Mouse (Mus musculus): ENCODE results near the gene Atp7b. TPM values are rescaled to one million over a fixed set of nuclear protein-coding genes. Genes with fewer than 3 reads are reported as not detected.

Atp7b gene
- polyA plus RNA-seq (2016; fragmentation: Nextera tagmentation; extraction: Ambion mirVana), result 2.3 and 2.7 TPM in 2 replicates

DNA sequence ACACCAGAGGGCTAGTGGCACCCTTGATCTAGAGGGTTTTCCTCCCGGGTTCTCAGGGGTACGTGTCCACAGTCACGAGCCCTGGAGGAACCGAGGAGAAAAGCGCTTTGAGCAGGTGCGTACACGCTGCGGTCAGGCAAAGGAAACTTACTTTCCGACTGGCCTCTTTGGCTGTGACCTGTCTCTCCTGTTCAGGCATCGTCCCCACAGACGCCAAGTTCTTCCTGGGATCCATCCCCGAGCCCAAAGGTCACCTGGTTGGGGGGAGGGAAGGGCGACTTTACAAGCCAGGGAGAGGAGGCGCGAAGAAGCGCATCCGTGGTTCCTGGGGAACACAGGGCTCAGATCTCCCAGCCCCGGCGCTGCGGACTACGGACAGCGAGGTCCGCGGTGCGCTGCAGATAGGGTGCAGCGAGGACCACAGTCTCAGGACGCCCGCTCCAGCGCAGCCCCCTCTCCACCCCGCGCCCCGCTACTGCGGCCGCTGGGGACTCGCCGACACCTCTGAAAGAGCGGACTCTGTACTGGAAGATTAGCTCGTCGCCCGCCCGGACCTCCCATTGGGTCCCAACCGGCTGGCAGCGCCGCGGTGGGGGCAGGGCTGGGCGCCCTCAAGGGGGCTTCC, at the start of gene Atp7b:
Gene Atp7b (minus strand): TSS at position 485 of the 625 bp plus-strand sequence.
- Histone ChIP-seq H3K36me3 (replicated peaks) (peaks cover 32% of the 10 kb centered on the region), H3K4me3 (peak within 1 kb of the TSS; percentile 72), H3K27ac (peak within 1 kb of the TSS; percentile 86), H3K4me1 (peaks cover 24% of the 10 kb centered on the region), H3K9me3 (no peaks in the 10 kb centered on the region), H3K27me3 (ENCODE audit: poor library complexity, severe bottlenecking) (peaks cover 31% of the 10 kb centered on the region)
- under 1% methylated on average over 45 of the region's 46 CpGs for WGBS
- DNase-seq (ENCODE audit: extremely low spot score, low spot score), result no peak

DNA sequence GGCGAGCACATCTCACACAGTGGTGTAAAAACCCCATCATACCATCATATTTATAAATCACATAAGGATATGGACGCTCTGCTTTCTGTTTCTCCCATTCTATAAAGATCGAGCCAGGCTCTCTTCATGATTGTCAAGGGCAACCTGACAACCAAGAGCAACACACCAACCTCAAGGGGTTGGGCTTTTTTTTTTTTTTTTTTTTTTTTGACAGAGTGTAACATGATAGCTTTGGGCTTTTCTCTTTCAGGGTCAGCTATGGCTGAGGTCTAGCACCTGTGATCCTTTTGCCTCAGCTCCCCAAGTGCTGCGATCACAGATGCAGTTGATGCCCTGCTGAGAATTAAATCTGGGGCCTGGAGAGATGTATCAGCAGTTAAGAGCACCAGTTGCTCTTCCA, 46.9 kb upstream of the Atp7b start:
- WGBS, result 79% methylated on average over 4 of the region's 4 CpGs
- no peak overlapping the region for H3K4me3 ChIP-seq

DNA sequence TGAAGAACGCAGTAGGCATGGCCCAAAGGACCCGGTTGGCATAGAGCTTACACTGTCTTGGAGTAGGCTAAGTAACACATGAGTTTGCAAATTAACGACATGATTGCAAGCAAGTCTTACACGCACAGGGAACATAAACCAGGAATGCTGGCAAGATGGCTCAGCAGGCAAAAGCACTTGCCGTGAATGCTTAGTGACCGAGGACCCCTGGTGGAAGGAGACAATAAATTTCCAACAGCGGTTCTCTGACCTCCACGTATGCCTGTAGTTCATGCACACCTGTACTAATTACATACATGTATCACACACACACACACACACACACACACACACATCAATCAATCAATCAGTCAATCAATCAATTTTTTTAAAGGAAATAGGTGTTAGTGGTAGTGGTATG, 31.5 kb upstream of the Atp7b start:
- no peaks in the 10 kb centered on the region for H3K27me3 ChIP-seq (ENCODE audit: poor library complexity, severe bottlenecking)
- no peak overlapping the region for H3K27ac ChIP-seq
- DNase-seq (ENCODE audit: extremely low spot score, low spot score), result peak; percentile 16
- H3K4me3 ChIP-seq, result no peak overlapping the region
- H3K36me3 ChIP-seq (replicated peaks), result no peaks in the 10 kb centered on the region
- WGBS, result 54% methylated on average over 8 of the region's 8 CpGs
- H3K4me1 ChIP-seq, result no peaks in the 10 kb centered on the region
- no peaks in the 10 kb centered on the region for H3K9me3 ChIP-seq

More for the DNA sequence above, 46.9 kb upstream of the Atp7b start:
- no peak for DNase-seq (ENCODE audit: extremely low spot score, low spot score)
- no peaks in the 10 kb centered on the region for H3K36me3 ChIP-seq (replicated peaks)
- no peaks in the 10 kb centered on the region for H3K9me3 ChIP-seq
- H3K27me3 ChIP-seq (ENCODE audit: poor library complexity, severe bottlenecking), result no peaks in the 10 kb centered on the region
- no peak overlapping the region for H3K27ac ChIP-seq
- no peaks in the 10 kb centered on the region for H3K4me1 ChIP-seq

DNA sequence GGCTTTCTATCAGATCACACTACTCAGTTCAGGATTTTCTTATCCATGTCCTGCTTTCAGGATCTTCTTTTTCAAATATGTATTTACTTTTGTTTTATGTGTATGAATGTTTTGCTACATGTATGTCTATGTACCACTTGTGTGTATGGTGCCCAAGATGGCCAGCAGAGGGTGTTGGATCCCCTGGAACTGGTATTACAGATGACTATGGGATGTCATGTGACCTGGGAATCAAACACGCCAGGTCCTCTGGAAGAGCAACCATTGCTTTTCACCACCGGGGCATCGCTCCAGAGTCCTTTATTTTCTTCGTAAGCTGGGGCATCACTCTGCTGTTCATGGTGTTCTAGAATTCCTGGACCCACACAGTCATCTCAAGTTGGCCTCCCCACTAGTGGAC, 29.1 kb upstream of the Atp7b start:
- 92% methylated on average over 4 of the region's 4 CpGs for WGBS
- no peak for DNase-seq (ENCODE audit: extremely low spot score, low spot score)

DNA sequence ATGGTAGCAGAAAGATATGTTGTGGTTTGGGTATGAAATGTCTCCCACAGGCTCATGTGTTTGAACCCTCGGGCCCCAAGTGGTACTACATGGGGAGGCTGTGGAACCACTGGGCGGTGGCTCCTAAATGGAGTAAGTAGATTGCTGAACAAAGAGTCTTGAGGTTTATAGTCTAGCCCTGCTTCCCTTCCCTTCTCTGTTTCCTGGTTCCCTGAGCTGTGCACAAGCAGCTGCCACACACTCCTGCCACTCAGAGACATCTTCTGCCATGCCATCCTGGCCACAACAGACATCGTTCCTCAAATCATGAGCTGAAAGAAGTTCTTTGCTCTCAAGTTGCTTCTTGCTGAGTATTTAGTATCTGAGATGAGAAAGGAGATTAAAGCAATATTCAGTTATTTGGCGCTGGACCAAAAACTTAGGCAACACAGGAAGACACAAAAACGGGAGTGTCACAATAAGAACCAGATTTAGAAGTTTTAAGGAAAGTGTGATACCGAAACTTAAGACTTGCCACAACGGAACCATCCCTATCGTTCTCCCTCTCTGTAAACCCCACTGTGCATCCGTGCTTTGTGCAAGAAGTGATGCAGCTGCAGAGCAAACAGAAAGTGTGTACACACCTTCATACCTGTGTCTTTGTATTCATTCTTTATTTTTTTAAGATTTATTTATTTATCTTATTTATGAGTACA, 19.4 kb upstream of the Atp7b start:
- WGBS, result 89% methylated on average over 9 of the region's 9 CpGs
- no peak for DNase-seq (ENCODE audit: extremely low spot score, low spot score)
- H3K27ac ChIP-seq, result no peak overlapping the region

More for the DNA sequence above, 29.1 kb upstream of the Atp7b start:
- Histone ChIP-seq H3K4me3 (no peak overlapping the region), H3K36me3 (replicated peaks) (no peaks in the 10 kb centered on the region), H3K4me1 (no peaks in the 10 kb centered on the region), H3K9me3 (no peaks in the 10 kb centered on the region), H3K27me3 (ENCODE audit: poor library complexity, severe bottlenecking) (no peaks in the 10 kb centered on the region), H3K27ac (no peak overlapping the region)

DNA sequence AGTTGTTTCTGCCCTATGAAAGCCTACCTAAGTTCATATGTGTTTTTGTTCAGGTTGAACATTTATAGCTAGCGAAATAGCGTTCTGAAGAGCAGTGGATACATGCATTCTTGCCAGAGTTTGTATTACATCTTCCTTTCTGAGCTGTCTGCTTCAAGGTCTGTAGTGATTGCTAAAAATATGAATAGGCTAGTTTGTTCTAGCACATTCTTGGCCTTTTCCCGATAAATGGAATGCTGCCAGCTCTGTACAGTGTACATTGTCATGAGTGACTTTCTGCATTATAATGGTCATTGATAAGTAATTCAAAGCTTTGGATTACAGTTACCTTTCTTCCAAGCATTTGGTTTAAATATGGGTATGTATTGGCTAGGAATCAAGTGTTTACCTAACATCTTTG, 1.0 kb upstream of the Atp7b start:
- H3K36me3 ChIP-seq (replicated peaks), result peaks cover 43% of the 10 kb centered on the region
- no peak for DNase-seq (ENCODE audit: extremely low spot score, low spot score)
- peaks cover 24% of the 10 kb centered on the region for H3K4me1 ChIP-seq
- 15% methylated on average over 3 of the region's 3 CpGs for WGBS
- H3K27me3 ChIP-seq (ENCODE audit: poor library complexity, severe bottlenecking), result peaks cover 31% of the 10 kb centered on the region
- H3K9me3 ChIP-seq, result peaks cover 7% of the 10 kb centered on the region; the same call in 1 of the 2 replicates
- H3K27ac ChIP-seq, result peak overlapping the region; percentile 86; the same call in 1 of the 2 replicates
- H3K4me3 ChIP-seq, result peak overlapping the region; percentile 72

More for the DNA sequence above, 19.4 kb upstream of the Atp7b start:
- no peaks in the 10 kb centered on the region for H3K9me3 ChIP-seq
- no peaks in the 10 kb centered on the region for H3K36me3 ChIP-seq (replicated peaks)
- H3K27me3 ChIP-seq (ENCODE audit: poor library complexity, severe bottlenecking), result no peaks in the 10 kb centered on the region
- no peak overlapping the region for H3K4me3 ChIP-seq
- no peaks in the 10 kb centered on the region for H3K4me1 ChIP-seq

DNA sequence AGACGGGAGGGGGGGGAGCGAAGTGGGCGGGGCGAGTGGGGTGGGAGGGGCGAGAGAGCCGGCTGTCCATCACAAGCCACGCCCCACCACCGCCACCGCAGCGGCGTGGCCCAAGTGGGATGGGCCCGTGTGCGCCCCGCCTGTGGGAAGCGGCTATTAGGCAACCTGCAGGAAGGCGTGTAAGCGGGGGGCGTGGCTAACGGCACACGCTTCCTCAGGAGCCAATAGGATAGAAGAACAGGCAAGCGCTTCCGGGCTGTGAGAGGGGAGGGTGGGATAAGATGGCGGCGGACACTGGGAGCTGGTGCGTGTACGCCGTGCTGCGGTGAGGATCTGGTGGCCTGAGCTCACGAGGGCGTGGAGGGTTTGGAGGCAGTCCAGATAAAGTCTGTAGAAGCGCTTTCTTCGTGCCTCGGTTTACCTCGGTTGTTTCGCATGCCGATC, 363 bp upstream of the Atp7b start, which contains the start of gene Alg11:
Gene Alg11 (plus strand): TSS at position 276 of the 444 bp plus-strand sequence.
- Histone ChIP-seq H3K9me3 (peaks cover 1% of the 10 kb centered on the region; the same call in 1 of the 2 replicates), H3K27me3 (ENCODE audit: poor library complexity, severe bottlenecking) (peaks cover 31% of the 10 kb centered on the region), H3K4me3 (peak within 1 kb of the TSS; percentile 72), H3K4me1 (peaks cover 24% of the 10 kb centered on the region), H3K27ac (peak within 1 kb of the TSS; percentile 86), H3K36me3 (replicated peaks) (peaks cover 37% of the 10 kb centered on the region)
- 0% methylated on average over 33 of the region's 36 CpGs for WGBS
- peak; percentile 95 for DNase-seq (ENCODE audit: extremely low spot score, low spot score)

DNA sequence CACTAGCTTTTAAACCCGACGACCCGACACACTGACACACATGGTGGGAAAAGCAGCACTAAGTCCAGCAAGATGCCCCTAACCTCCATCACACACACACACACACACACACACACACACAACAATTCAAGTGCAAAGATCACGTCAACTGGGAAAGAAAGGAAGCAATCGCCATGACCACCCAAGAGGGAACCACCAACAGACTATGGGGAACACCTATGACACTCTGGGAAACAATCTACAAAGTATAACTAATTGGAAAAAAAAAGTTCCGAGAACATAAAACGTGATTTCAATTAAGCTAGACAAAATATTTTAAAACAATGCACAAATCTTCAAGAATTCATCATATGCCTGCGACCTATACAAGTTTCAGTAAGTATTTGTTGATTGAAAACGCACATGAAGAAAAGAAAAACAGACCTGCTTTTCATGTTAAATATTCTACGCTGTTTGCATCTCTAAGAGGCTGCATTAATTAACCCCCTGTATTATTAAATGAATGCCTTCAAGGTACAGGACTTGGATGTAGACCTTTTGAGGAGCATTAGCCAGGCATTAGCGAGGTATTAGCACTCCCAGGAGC, 859 bp downstream of the Atp7b start:
- H3K27me3 ChIP-seq (ENCODE audit: poor library complexity, severe bottlenecking), result peaks cover 31% of the 10 kb centered on the region
- H3K4me1 ChIP-seq, result peaks cover 24% of the 10 kb centered on the region
- H3K36me3 ChIP-seq (replicated peaks), result peaks cover 25% of the 10 kb centered on the region
- DNase-seq (ENCODE audit: extremely low spot score, low spot score), result no peak
- peak overlapping the region; percentile 72 for H3K4me3 ChIP-seq
- no peaks in the 10 kb centered on the region for H3K9me3 ChIP-seq
- peak overlapping the region; percentile 86 for H3K27ac ChIP-seq
- 39% methylated on average over 11 of the region's 11 CpGs for whole genome bisulfite sequencing

DNA sequence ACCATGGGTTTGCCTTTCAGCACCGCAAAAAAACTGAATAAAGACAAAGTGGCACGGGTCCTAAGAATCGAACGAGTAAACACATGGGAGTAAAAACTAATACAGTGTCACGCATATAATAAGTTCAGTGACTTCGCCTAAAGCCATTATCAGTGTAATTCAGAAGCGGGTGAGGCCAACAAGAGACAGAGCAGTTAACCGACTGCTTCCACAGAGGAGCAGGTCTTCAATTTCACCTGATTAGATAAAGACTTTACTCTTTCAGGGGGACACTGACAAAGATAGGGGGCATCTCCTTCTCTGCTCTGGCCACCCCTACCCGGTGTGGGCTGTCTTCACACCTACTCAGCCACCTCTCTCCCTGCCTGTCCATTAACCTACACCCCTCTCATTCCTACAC, 1.7 kb downstream of the Atp7b start:
- 79% methylated on average over 9 of the region's 9 CpGs for WGBS
- H3K36me3 ChIP-seq (replicated peaks), result peaks cover 16% of the 10 kb centered on the region
- no peak overlapping the region for H3K4me3 ChIP-seq
- peaks cover 24% of the 10 kb centered on the region for H3K4me1 ChIP-seq
- no peaks in the 10 kb centered on the region for H3K9me3 ChIP-seq
- DNase-seq (ENCODE audit: extremely low spot score, low spot score), result no peak
- H3K27ac ChIP-seq, result no peak overlapping the region
- peaks cover 31% of the 10 kb centered on the region for H3K27me3 ChIP-seq (ENCODE audit: poor library complexity, severe bottlenecking)

DNA sequence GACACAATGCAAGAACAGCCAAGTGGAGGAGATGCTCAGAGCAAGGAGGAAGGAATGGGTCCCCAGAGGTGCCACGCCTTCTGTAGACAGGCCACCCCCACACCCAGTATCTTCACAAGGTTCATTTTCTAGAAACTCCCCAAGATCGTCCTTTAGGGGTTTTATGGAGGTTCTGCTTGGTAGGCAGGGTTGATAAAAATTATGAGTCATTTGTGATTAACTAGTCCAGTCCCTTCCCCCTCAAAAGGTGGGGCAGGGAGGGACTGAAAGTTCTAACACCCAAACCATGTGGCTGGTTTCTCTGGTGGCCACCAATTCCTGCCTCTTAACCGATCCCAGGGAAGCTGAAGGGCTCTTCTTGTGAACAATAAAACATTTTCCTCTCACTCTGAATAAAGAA, 3.3 kb downstream of the Atp7b start:
- Histone ChIP-seq H3K4me3 (no peak overlapping the region), H3K9me3 (no peaks in the 10 kb centered on the region), H3K27me3 (ENCODE audit: poor library complexity, severe bottlenecking) (peaks cover 31% of the 10 kb centered on the region), H3K36me3 (replicated peaks) (peaks cover under 1% of the 10 kb centered on the region; the same call in 1 of the 2 replicates), H3K4me1 (peaks cover 23% of the 10 kb centered on the region), H3K27ac (no peak overlapping the region)
- WGBS, result 85% methylated on average over 3 of the region's 3 CpGs
- no peak for DNase-seq (ENCODE audit: extremely low spot score, low spot score)

DNA sequence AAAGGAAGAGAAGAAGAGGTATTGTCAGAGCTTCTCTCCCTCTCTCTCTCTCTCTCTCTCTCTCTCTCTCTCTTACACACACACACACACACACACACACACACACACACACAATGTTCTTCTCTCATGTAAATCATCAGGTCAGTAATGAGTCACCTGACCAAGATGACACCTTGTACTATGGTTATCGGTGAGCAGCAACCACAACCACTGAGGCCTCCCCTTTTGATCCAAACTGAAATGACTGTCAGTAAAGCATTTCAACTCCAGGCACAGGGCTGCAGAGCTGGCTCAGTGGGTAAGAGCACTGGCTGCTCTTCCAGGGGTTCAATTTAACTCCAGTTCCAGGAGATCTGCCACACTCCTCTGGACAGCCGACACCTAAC, 4.6 kb downstream of the Atp7b start:
- WGBS, result 97% methylated on average over 2 of the region's 2 CpGs

DNA sequence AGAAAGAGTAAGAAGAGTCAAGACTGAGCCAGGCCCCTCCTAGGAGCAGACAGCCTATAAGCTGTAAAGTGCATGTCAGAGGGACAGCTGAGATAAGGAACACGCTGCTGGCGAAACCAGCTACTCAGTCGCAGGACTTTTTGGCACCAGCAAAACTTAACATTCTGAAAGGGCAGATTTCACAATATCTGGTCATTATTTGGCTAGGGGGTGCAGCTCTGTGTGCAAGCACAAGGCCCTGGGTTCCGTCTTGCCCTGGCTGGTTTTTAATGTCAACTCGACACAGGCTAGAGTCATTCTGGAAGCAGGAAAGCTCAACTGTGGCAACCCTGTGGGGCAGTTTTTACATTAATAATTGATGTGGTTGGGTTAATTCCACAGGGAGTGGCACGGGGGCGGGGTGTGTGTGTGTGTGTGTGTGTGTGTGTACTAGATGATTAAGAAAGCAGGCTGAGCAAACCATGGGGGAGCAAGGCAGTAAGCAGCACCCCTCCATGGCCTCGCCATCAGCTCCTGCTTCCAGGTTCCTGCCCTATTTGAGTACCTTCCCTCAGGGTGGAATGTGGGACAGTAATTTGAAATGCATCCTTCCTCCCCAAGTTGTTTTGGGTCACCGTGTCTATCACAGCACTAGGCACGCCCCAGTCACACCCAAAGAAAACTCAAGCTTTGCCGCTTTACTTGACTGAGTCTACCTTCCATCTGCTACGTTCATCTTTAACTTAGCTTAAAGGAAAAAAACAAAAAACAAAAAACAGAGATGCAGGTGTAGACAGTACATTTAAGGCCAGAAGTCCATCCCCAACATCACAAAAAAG, 5.2 kb downstream of the Atp7b start:
- peaks cover 14% of the 10 kb centered on the region for H3K4me1 ChIP-seq
- no peaks in the 10 kb centered on the region for H3K36me3 ChIP-seq (replicated peaks)
- H3K9me3 ChIP-seq, result no peaks in the 10 kb centered on the region
- H3K4me3 ChIP-seq, result no peak overlapping the region
- H3K27ac ChIP-seq, result no peak overlapping the region
- WGBS, result 90% methylated on average over 12 of the region's 12 CpGs
- peaks cover 31% of the 10 kb centered on the region for H3K27me3 ChIP-seq (ENCODE audit: poor library complexity, severe bottlenecking)
- no peak for DNase-seq (ENCODE audit: extremely low spot score, low spot score)

More for the DNA sequence above, 4.6 kb downstream of the Atp7b start:
- peaks cover 31% of the 10 kb centered on the region for H3K27me3 ChIP-seq (ENCODE audit: poor library complexity, severe bottlenecking)
- no peak overlapping the region for H3K4me3 ChIP-seq
- H3K27ac ChIP-seq, result no peak overlapping the region
- peaks cover 14% of the 10 kb centered on the region for H3K4me1 ChIP-seq
- no peaks in the 10 kb centered on the region for H3K36me3 ChIP-seq (replicated peaks)
- no peak for DNase-seq (ENCODE audit: extremely low spot score, low spot score)
- no peaks in the 10 kb centered on the region for H3K9me3 ChIP-seq

Data from forebrain, embryonic 10.5 days (tissue).